Mouse (Mus musculus) cerebellum, adult 2 months (tissue): Measurements from ENCODE around the gene Lins1. TPM values are rescaled to one million over a fixed set of nuclear protein-coding genes. Genes with fewer than 3 reads are reported as not detected.

ENCODE experiments used
- DNase-seq, 2 experiments: peaks; one replicate each; pipeline ENCODE4 v3.0.0; 2021
- H3K27ac ChIP-seq: fragments of 200-500 bp; 2 replicates; pipeline ENCODE4 v1.5.1; 2012; ENCODE audit warnings: low read length, control low read depth, inconsistent platforms; ENCODE audit not compliant: insufficient read depth
- H3K27me3 ChIP-seq: fragments of 200-500 bp; 2 replicates; pipeline ENCODE4 v1.6.1; 2012; ENCODE audit warnings: inconsistent platforms, mild to moderate bottlenecking, low read length, moderate library complexity; ENCODE audit not compliant: control insufficient read depth, insufficient read depth
- H3K4me1 ChIP-seq: fragments of 200-500 bp; 2 replicates; pipeline ENCODE4 v1.6.1; 2011; ENCODE audit warnings: low read length; ENCODE audit not compliant: control insufficient read depth, insufficient read depth
- H3K4me3 ChIP-seq: fragments of 200-500 bp; replicated peaks from 2 replicates; pipeline ENCODE3; 2011; ENCODE audit warnings: mild to moderate bottlenecking, low read depth, low read length, control low read depth; ENCODE audit not compliant: insufficient read depth
- CTCF ChIP-seq: fragments of 200-500 bp; IDR thresholded peaks from 2 replicates; pipeline ENCODE4 v1.5.1; 2011; ENCODE audit warnings: low read depth, mild to moderate bottlenecking, control low read depth, low read length, moderate library complexity, borderline replicate concordance; ENCODE audit not compliant: insufficient read depth
- POLR2A ChIP-seq: fragments of 200-500 bp; IDR thresholded peaks from 2 replicates; pipeline ENCODE4 v1.6.1; 2011; ENCODE audit warnings: low read length, control low read depth, borderline replicate concordance; ENCODE audit not compliant: insufficient read depth
- whole genome bisulfite sequencing: fragments of 180-500 bp; shearing (Covaris S2); methylation state at CpG from one replicate; pipeline ENCODE4 v1.1.7; 2018; 5-methylcytosine and 5-hydroxymethylcytosine counted together
- polyA plus RNA-seq: library from polyadenylated mRNA; depleted of rRNA; stranded (reverse); fragments of >200 nt; gene quantifications from 2 replicates; pipeline ENCODE4 v1.2.3, GENCODE M21; 2012

The Lins1 gene
- polyA plus RNA-seq, 1 experiment, result 8.0 TPM

- Histone ChIP-seq H3K4me1 (no peaks in the 10 kb centered on the region), H3K4me3 (no peak overlapping the region), H3K27me3 (no peaks in the 10 kb centered on the region), H3K27ac (no peak overlapping the region)
- WGBS, result 41% methylated on average over 7 of the region's 7 CpGs
- no peak for TF ChIP-seq POLR2A
- no peak for TF ChIP-seq CTCF
- no peak for DNase-seq
Observed at GRCm38 (mm10) chr7:66694467-66694866, 4.8 kb downstream of the Lins1 start.

- TF ChIP-seq POLR2A (no peak), CTCF (no peak)
- H3K27ac ChIP-seq, result no peak overlapping the region
- no peaks in the 10 kb centered on the region for H3K27me3 ChIP-seq
- 92% methylated on average over 7 of the region's 7 CpGs for WGBS
- H3K4me1 ChIP-seq, result no peaks in the 10 kb centered on the region
- no peak overlapping the region for H3K4me3 ChIP-seq
- no peak for DNase-seq
Observed at GRCm38 (mm10) chr7:66702721-66703120, 13.0 kb downstream of the Lins1 start.

DNA sequence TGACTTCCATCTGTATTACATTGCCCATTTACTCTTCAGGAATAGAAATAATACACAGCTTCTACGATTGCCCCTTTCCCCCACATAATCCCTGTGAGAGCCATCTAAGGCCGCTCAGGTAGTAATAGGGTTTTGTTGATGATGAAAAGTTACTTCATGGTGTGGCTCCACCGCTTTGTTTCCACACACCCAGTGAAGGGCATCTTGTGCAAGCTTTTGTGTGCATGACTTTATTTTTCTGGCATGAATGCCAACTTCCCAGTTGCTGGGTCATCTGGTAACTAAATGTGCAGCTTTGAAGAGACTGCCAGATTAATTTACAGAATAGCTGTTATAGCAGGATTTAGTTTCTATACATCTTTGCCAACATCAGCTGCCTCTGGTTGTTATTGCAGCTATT, 14.9 kb downstream of the Lins1 start:
- Histone ChIP-seq H3K27ac (no peak overlapping the region), H3K27me3 (no peaks in the 10 kb centered on the region), H3K4me1 (no peaks in the 10 kb centered on the region), H3K4me3 (no peak overlapping the region)
- no peak for TF ChIP-seq CTCF
- TF ChIP-seq POLR2A, result no peak
- DNase-seq, result no peak
- WGBS, result 93% methylated on average over 3 of the region's 3 CpGs

- Histone ChIP-seq H3K27me3 (no peaks in the 10 kb centered on the region), H3K4me1 (no peaks in the 10 kb centered on the region), H3K4me3 (no peak overlapping the region), H3K27ac (no peak overlapping the region)
- TF ChIP-seq CTCF (peak; percentile 19; the same call in 1 of the 2 replicates), POLR2A (no peak)
- WGBS, result 47% methylated on average over 2 of the region's 2 CpGs
- DNase-seq, result no peak
Observed at GRCm38 (mm10) chr7:66711166-66711565, 21.5 kb downstream of the Lins1 start.

GRCm38 (mm10) chr7:66724514-66724913, 34.8 kb downstream of the Lins1 start:
- no peak for DNase-seq
- TF ChIP-seq CTCF, result no peak
- no peak for TF ChIP-seq POLR2A
- Histone ChIP-seq H3K4me1 (no peaks in the 10 kb centered on the region), H3K27me3 (no peaks in the 10 kb centered on the region), H3K27ac (no peak overlapping the region), H3K4me3 (no peak overlapping the region)
- WGBS, result 83% methylated on average over 4 of the region's 4 CpGs

- no peak overlapping the region for H3K4me3 ChIP-seq
- no peak for TF ChIP-seq POLR2A
- no peak for DNase-seq
- H3K27ac ChIP-seq, result no peak overlapping the region
- H3K4me1 ChIP-seq, result no peaks in the 10 kb centered on the region
- H3K27me3 ChIP-seq, result no peaks in the 10 kb centered on the region
- 94% methylated on average over 6 of the region's 6 CpGs for WGBS
Observed at GRCm38 (mm10) chr7:66724954-66725353, 35.3 kb downstream of the Lins1 start.

GRCm38 (mm10) chr7:66728072-66728471, 38.4 kb downstream of the Lins1 start:
- Histone ChIP-seq H3K4me3 (no peak overlapping the region), H3K4me1 (no peaks in the 10 kb centered on the region), H3K27me3 (no peaks in the 10 kb centered on the region), H3K27ac (no peak overlapping the region)
- WGBS, result 95% methylated on average over 6 of the region's 6 CpGs
- no peak for TF ChIP-seq POLR2A
- no peak for TF ChIP-seq CTCF
- no peak for DNase-seq

GRCm38 (mm10) chr7:66729232-66729631, 39.5 kb downstream of the Lins1 start:
- TF ChIP-seq POLR2A, result no peak
- no peak for TF ChIP-seq CTCF
- Histone ChIP-seq H3K4me1 (no peaks in the 10 kb centered on the region), H3K27me3 (no peaks in the 10 kb centered on the region), H3K4me3 (no peak overlapping the region), H3K27ac (no peak overlapping the region)
- WGBS, result 81% methylated on average over 2 of the region's 2 CpGs
- no peak for DNase-seq
